Mouse (Mus musculus): ENCODE measurements around the gene Nt5c1a.

Gene Nt5c1a

GRCm38 (mm10) chr4:123212330-123212729 lies 11.0 kb downstream of the Nt5c1a start:
- DNase-seq (ENCODE audit: low spot score) = no peak

- DNase-seq (ENCODE audit: low spot score) = no peak
These were observed 12.7 kb downstream of the Nt5c1a start for GRCm38 (mm10) chr4:123213975-123214374.

- no peak for DNase-seq (ENCODE audit: low spot score)
These were observed 14.1 kb downstream of the Nt5c1a start for GRCm38 (mm10) chr4:123215367-123215766.

- DNase-seq (ENCODE audit: low spot score) = peak; percentile 11
These were observed 15.5 kb downstream of the Nt5c1a start for GRCm38 (mm10) chr4:123216782-123217181.

- DNase-seq (ENCODE audit: low spot score) = peak; percentile 21
These were observed 18.5 kb downstream of the Nt5c1a start for GRCm38 (mm10) chr4:123219720-123220357.

GRCm38 (mm10) chr4:123220637-123221036 lies 19.3 kb downstream of the Nt5c1a start:
- DNase-seq (ENCODE audit: low spot score) = no peak

- DNase-seq (ENCODE audit: low spot score) = no peak
These were observed 22.0 kb downstream of the Nt5c1a start for GRCm38 (mm10) chr4:123223309-123223708.

- no peak for DNase-seq (ENCODE audit: low spot score)
These were observed 24.6 kb downstream of the Nt5c1a start for GRCm38 (mm10) chr4:123225718-123226403.

- DNase-seq (ENCODE audit: low spot score) = no peak
These were observed 26.4 kb downstream of the Nt5c1a start for GRCm38 (mm10) chr4:123227707-123228106.

- DNase-seq (ENCODE audit: low spot score) = no peak
These were observed 27.0 kb downstream of the Nt5c1a start for GRCm38 (mm10) chr4:123228270-123228669.

- no peak for DNase-seq (ENCODE audit: low spot score)
These were observed 27.9 kb downstream of the Nt5c1a start for GRCm38 (mm10) chr4:123229166-123229565.

GRCm38 (mm10) chr4:123232841-123233240 lies 31.5 kb downstream of the Nt5c1a start:
- DNase-seq (ENCODE audit: low spot score) = no peak

- DNase-seq (ENCODE audit: low spot score) = no peak
These were observed 32.3 kb downstream of the Nt5c1a start, which contains the start of gene Heyl for GRCm38 (mm10) chr4:123233492-123234084. Heyl (plus strand) TSS chr4:123233556.

- no peak for DNase-seq (ENCODE audit: low spot score)
These were observed 34.6 kb downstream of the Nt5c1a start for GRCm38 (mm10) chr4:123235835-123236430.

- DNase-seq (ENCODE audit: low spot score) = no peak
These were observed 35.2 kb downstream of the Nt5c1a start for GRCm38 (mm10) chr4:123236431-123237031.

- DNase-seq (ENCODE audit: low spot score) = no peak
These were observed 36.3 kb downstream of the Nt5c1a start for GRCm38 (mm10) chr4:123237386-123238266.

- no peak for DNase-seq (ENCODE audit: low spot score)
These were observed 38.3 kb downstream of the Nt5c1a start for GRCm38 (mm10) chr4:123239361-123240203.

GRCm38 (mm10) chr4:123246221-123246620 lies 44.9 kb downstream of the Nt5c1a start:
- DNase-seq (ENCODE audit: low spot score) = no peak

GRCm38 (mm10) chr4:123246651-123247050 lies 45.3 kb downstream of the Nt5c1a start:
- no peak for DNase-seq (ENCODE audit: low spot score)

GRCm38 (mm10) chr4:123247147-123247880 lies 46.0 kb downstream of the Nt5c1a start:
- no peak for DNase-seq (ENCODE audit: low spot score)

All from T-cell, adult 2 months (primary cell).